Mouse (Mus musculus) stomach, embryonic 14.5 days (tissue): ENCODE results near the gene Kcnmb3. TPM values are rescaled to one million over a fixed set of nuclear protein-coding genes. Genes with fewer than 3 reads are reported as not detected.

Experiments
- ATAC-seq: fragments of 200-750 bp; cut with Nextera tagmentation; 2 replicates; pipeline ENCODE4 v1.8.0; 2017; ENCODE audit warnings: low read depth, moderate TSS enrichment; ENCODE audit not compliant: insufficient number of reproducible peaks, insufficient read depth, low FRiP score
- H3K27ac ChIP-seq: fragments of 300-500 bp; sonication (generic); 2 replicates; pipeline ENCODE4 v1.5.1; 2014; ENCODE audit warnings: mild to moderate bottlenecking, low read length, moderate library complexity, mixed read lengths
- H3K27me3 ChIP-seq: fragments of 300-500 bp; sonication (generic); 2 replicates; pipeline ENCODE4 v1.6.1; 2014; ENCODE audit warnings: low read length, control low read depth, mixed read lengths; ENCODE audit not compliant: control insufficient read depth, insufficient read depth
- H3K36me3 ChIP-seq: fragments of 300-500 bp; sonication (generic); 2 replicates; pipeline ENCODE4 v1.6.1; 2014; ENCODE audit warnings: mild to moderate bottlenecking, control low read depth, low read length, moderate library complexity, mixed read lengths; ENCODE audit not compliant: control insufficient read depth, insufficient read depth
- H3K4me1 ChIP-seq: fragments of 300-500 bp; sonication (generic); 2 replicates; pipeline ENCODE4 v1.6.1; 2014; ENCODE audit warnings: low read length, control low read depth, mixed read lengths; ENCODE audit not compliant: control insufficient read depth, insufficient read depth
- H3K4me2 ChIP-seq: fragments of 300-500 bp; sonication (generic); replicated peaks from 2 replicates; pipeline ENCODE4 v1.6.1; 2014; ENCODE audit warnings: low read depth, low read length, control low read depth
- H3K4me3 ChIP-seq: fragments of 300-500 bp; sonication (generic); 2 replicates; pipeline ENCODE4 v1.5.1; 2014; ENCODE audit warnings: low read depth, low read length, control low read depth
- H3K9ac ChIP-seq: fragments of 300-500 bp; sonication (generic); replicated peaks from 2 replicates; pipeline ENCODE4 v1.6.1; 2014; ENCODE audit warnings: low read depth, mild to moderate bottlenecking, control low read depth, low read length, moderate library complexity, mixed read lengths
- H3K9me3 ChIP-seq: fragments of 300-500 bp; sonication (generic); 2 replicates; pipeline ENCODE4 v1.6.1; 2016; ENCODE audit warnings: low read depth, low read length, control low read depth; ENCODE audit not compliant: control insufficient read depth
- WGBS: fragments of 180-500 bp; shearing (Covaris S2); extraction: QIAGEN DNeasy Blood & Tissue Kit; methylation state at CpG from one replicate; pipeline ENCODE4 v1.1.7; 2014; 5-methylcytosine and 5-hydroxymethylcytosine counted together
- polyA plus RNA-seq: library from polyadenylated mRNA; unstranded; fragments of >200 nt; fragmentation: Nextera tagmentation; extraction: Ambion mirVana; gene quantifications from 2 replicates; pipeline ENCODE4 v1.2.1, GENCODE M21; 2014

Gene Kcnmb3
- polyA plus RNA-seq, 1 experiment from 2014 or later, result not detected

- Histone ChIP-seq H3K4me2 (no peak overlapping the region), H3K4me1 (0 out of 2 replicates have a peak, but pooled peaks cover 3% of the 10 kb centered on the region), H3K27me3 (no peaks in the 10 kb centered on the region), H3K4me3 (no peak overlapping the region), H3K27ac (no peak overlapping the region), H3K9ac (no peak overlapping the region), H3K9me3 (no peaks in the 10 kb centered on the region), H3K36me3 (peaks cover 15% of the 10 kb centered on the region; the same call in 1 of the 2 replicates)
- WGBS, result 91% methylated on average over 4 of the region's 4 CpGs
- no peak for ATAC-seq
These were observed 24.7 kb downstream of the Kcnmb3 start for GRCm38 (mm10) chr3:32467321-32467720.

- Histone ChIP-seq H3K4me2 (no peak overlapping the region), H3K27ac (no peak overlapping the region), H3K9ac (no peak overlapping the region), H3K9me3 (no peaks in the 10 kb centered on the region), H3K36me3 (peaks cover 76% of the 10 kb centered on the region), H3K27me3 (no peaks in the 10 kb centered on the region), H3K4me1 (no peaks in the 10 kb centered on the region), H3K4me3 (no peak overlapping the region)
- 65% methylated on average over 4 of the region's 4 CpGs for WGBS
- ATAC-seq, result no peak
These were observed 32.3 kb downstream of the Kcnmb3 start for GRCm38 (mm10) chr3:32459777-32460176.

GRCm38 (mm10) chr3:32454329-32455021 lies 37.6 kb downstream of the Kcnmb3 start:
- H3K4me1 ChIP-seq, result no peaks in the 10 kb centered on the region
- H3K9ac ChIP-seq, result no peak overlapping the region
- H3K4me3 ChIP-seq, result no peak overlapping the region
- H3K4me2 ChIP-seq, result no peak overlapping the region
- ATAC-seq, result no peak
- H3K9me3 ChIP-seq, result no peaks in the 10 kb centered on the region
- 80% methylated on average over 11 of the region's 11 CpGs for WGBS
- H3K27me3 ChIP-seq, result no peaks in the 10 kb centered on the region
- no peak overlapping the region for H3K27ac ChIP-seq
- H3K36me3 ChIP-seq, result peaks cover 61% of the 10 kb centered on the region

- Histone ChIP-seq H3K27ac (no peak overlapping the region), H3K9ac (no peak overlapping the region), H3K4me3 (no peak overlapping the region), H3K4me1 (no peaks in the 10 kb centered on the region), H3K4me2 (no peak overlapping the region), H3K36me3 (peaks cover 70% of the 10 kb centered on the region), H3K27me3 (no peaks in the 10 kb centered on the region), H3K9me3 (no peaks in the 10 kb centered on the region)
- no peak for ATAC-seq
These were observed 50.3 kb downstream of the Kcnmb3 start for GRCm38 (mm10) chr3:32441710-32442109.

- Histone ChIP-seq H3K36me3 (peaks cover 58% of the 10 kb centered on the region), H3K9ac (no peak overlapping the region), H3K27me3 (no peaks in the 10 kb centered on the region), H3K27ac (no peak overlapping the region), H3K4me3 (no peak overlapping the region), H3K4me2 (no peak overlapping the region), H3K4me1 (no peaks in the 10 kb centered on the region), H3K9me3 (no peaks in the 10 kb centered on the region)
- 91% methylated on average over 4 of the region's 4 CpGs for WGBS
- no peak for ATAC-seq
These were observed 53.3 kb downstream of the Kcnmb3 start for GRCm38 (mm10) chr3:32438716-32439115.

GRCm38 (mm10) chr3:32437820-32438219 lies 54.2 kb downstream of the Kcnmb3 start:
- Histone ChIP-seq H3K4me3 (no peak overlapping the region), H3K9ac (no peak overlapping the region), H3K27me3 (no peaks in the 10 kb centered on the region), H3K9me3 (no peaks in the 10 kb centered on the region), H3K36me3 (peaks cover 52% of the 10 kb centered on the region), H3K4me1 (no peaks in the 10 kb centered on the region), H3K27ac (no peak overlapping the region), H3K4me2 (no peak overlapping the region)
- WGBS, result 94% methylated on average over 6 of the region's 6 CpGs
- no peak for ATAC-seq

- peaks cover 47% of the 10 kb centered on the region for H3K36me3 ChIP-seq
- H3K9ac ChIP-seq, result no peak overlapping the region
- H3K4me1 ChIP-seq, result no peaks in the 10 kb centered on the region
- 95% methylated on average over 6 of the region's 6 CpGs for WGBS
- no peak overlapping the region for H3K4me2 ChIP-seq
- ATAC-seq, result no peak
- H3K27ac ChIP-seq, result no peak overlapping the region
- H3K4me3 ChIP-seq, result no peak overlapping the region
- no peaks in the 10 kb centered on the region for H3K9me3 ChIP-seq
- no peaks in the 10 kb centered on the region for H3K27me3 ChIP-seq
These were observed 54.7 kb downstream of the Kcnmb3 start for GRCm38 (mm10) chr3:32437297-32437696.

GRCm38 (mm10) chr3:32436101-32436500 lies 55.9 kb downstream of the Kcnmb3 start:
- no peak overlapping the region for H3K4me2 ChIP-seq
- H3K27ac ChIP-seq, result no peak overlapping the region
- H3K27me3 ChIP-seq, result no peaks in the 10 kb centered on the region
- H3K4me1 ChIP-seq, result no peaks in the 10 kb centered on the region
- 62% methylated on average over 11 of the region's 11 CpGs for WGBS
- H3K9ac ChIP-seq, result no peak overlapping the region
- no peak for ATAC-seq
- no peaks in the 10 kb centered on the region for H3K9me3 ChIP-seq
- no peak overlapping the region for H3K4me3 ChIP-seq
- peaks cover 38% of the 10 kb centered on the region for H3K36me3 ChIP-seq

GRCm38 (mm10) chr3:32434016-32434415 lies 58.0 kb downstream of the Kcnmb3 start:
- no peak; the same call in 1 of the 2 replicates for ATAC-seq
- WGBS, result 72% methylated on average over 2 of the region's 2 CpGs
- H3K4me1 ChIP-seq, result peaks cover 4% of the 10 kb centered on the region; the same call in 1 of the 2 replicates
- no peaks in the 10 kb centered on the region for H3K27me3 ChIP-seq
- H3K4me3 ChIP-seq, result no peak overlapping the region
- peaks cover 20% of the 10 kb centered on the region for H3K36me3 ChIP-seq
- H3K4me2 ChIP-seq, result no peak overlapping the region
- H3K27ac ChIP-seq, result no peak overlapping the region
- no peaks in the 10 kb centered on the region for H3K9me3 ChIP-seq
- no peak overlapping the region for H3K9ac ChIP-seq
